Mouse (Mus musculus) olfactory bulb, adult 2 months (tissue): ENCODE data around the gene Mia. TPM values are rescaled to one million over a fixed set of nuclear protein-coding genes. Genes with fewer than 3 reads are reported as not detected.

Experiments
- H3K27ac ChIP-seq: fragments of 200-500 bp; 2 replicates; pipeline ENCODE4 v1.5.1; 2012; ENCODE audit warnings: low read depth, low read length; ENCODE audit not compliant: insufficient read depth
- H3K4me1 ChIP-seq: fragments of 200-500 bp; 2 replicates; pipeline ENCODE4 v1.6.1; 2012; ENCODE audit warnings: low read length; ENCODE audit not compliant: control insufficient read depth, insufficient read depth
- H3K4me3 ChIP-seq: fragments of 200-500 bp; 2 replicates; pipeline ENCODE4 v1.5.1; 2012; ENCODE audit warnings: mild to moderate bottlenecking, low read depth, low read length, moderate library complexity; ENCODE audit not compliant: insufficient read depth
- CTCF ChIP-seq: fragments of 200-500 bp; IDR thresholded peaks from 2 replicates; pipeline ENCODE4 v1.5.1; 2012; ENCODE audit warnings: low read depth, mild to moderate bottlenecking, low read length, moderate library complexity; ENCODE audit not compliant: insufficient read depth
- POLR2A ChIP-seq: fragments of 200-500 bp; IDR thresholded peaks from 2 replicates; pipeline ENCODE4 v1.6.1; 2012; ENCODE audit warnings: mild to moderate bottlenecking, low read depth, low read length, moderate library complexity; ENCODE audit not compliant: insufficient read depth
- WGBS: fragments of 180-500 bp; shearing (Covaris S2); methylation state at CpG from one replicate; pipeline ENCODE4 v1.1.7; 2018; 5-methylcytosine and 5-hydroxymethylcytosine counted together
- polyA plus RNA-seq: library from polyadenylated mRNA; stranded (reverse); fragments of >200 nt; gene quantifications from 2 replicates; pipeline ENCODE4 v1.2.4, GENCODE M21; 2012; ENCODE audit warnings: low replicate concordance; ENCODE audit not compliant: missing spikeins, insufficient read depth, insufficient read length

Gene Mia
- polyA plus RNA-seq, 1 experiment, result not detected

- no peak for TF ChIP-seq CTCF
- no peak for TF ChIP-seq POLR2A
- 87% methylated on average over 7 of the region's 7 CpGs for WGBS
- Histone ChIP-seq H3K4me1 (peaks cover 2% of the 10 kb centered on the region; the same call in 1 of the 2 replicates), H3K4me3 (no peak overlapping the region), H3K27ac (no peak overlapping the region)
Measured at GRCm38 (mm10) chr7:27218586-27218985, 37.6 kb upstream of the Mia start.

DNA sequence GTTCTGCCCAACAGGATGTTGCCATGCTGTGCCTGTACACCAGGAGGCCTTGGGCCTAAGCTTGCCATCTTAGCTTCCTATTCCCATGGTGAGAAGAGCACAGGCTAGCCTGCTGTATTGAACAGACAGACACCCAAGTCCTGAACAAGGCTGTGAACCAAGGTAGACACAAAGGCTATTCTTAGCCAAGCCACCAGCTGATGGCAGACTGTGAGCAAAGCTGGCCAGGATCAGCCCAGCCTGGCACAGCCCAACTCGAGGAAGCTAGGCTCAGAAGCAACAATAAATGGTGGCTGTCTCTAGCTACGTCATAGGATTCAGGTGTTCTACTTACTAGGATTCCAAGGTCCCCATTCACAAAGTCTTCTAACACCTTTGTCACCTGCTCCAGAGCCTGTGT, 31.7 kb upstream of the Mia start:
- H3K27ac ChIP-seq, result no peak overlapping the region
- TF ChIP-seq CTCF (no peak), POLR2A (no peak)
- 70% methylated on average over 2 of the region's 2 CpGs for WGBS

DNA sequence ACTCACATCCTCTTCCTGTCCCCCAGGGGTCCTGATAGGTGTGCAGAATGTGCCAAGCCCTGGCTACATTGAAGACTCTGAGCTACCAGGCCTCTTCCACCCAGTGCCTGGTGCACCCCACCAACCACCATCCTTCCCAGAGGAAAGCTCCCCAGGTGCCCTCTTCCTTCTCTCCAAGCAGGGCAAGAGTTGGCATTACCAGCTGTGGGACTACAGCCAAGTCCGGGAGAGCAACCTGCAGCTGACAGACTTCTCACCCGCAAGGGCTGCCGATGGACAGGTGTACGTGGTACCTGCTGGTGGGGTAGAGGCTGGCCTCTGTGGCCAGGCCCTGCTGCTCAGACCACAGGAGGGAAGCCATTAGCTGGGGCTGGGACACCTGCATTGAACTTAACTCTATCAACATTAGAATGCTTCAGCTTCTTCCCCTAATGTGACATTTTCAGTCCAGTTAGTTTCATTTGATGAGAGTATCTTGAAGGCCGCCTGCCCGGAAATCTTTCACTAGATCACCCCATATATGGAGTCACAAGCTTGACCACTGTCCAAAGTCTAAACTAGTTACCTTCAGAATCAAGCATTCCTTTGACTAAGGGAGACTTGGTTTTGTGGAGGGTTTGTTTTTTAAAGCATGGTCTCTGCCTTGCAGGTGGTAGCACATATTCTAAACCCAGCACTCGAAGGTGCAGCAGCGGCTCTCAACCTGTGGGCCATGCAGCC, 22.9 kb upstream of the Mia start:
- TF ChIP-seq POLR2A (no peak), CTCF (no peak)
- H3K4me1 ChIP-seq, result no peaks in the 10 kb centered on the region
- WGBS, result 97% methylated on average over 8 of the region's 8 CpGs
- H3K27ac ChIP-seq, result no peak overlapping the region
- no peak overlapping the region for H3K4me3 ChIP-seq

More for the DNA sequence above, 31.7 kb upstream of the Mia start:
- no peak overlapping the region for H3K4me3 ChIP-seq
- H3K4me1 ChIP-seq, result no peaks in the 10 kb centered on the region

GRCm38 (mm10) chr7:27198779-27199178, 17.8 kb upstream of the Mia start:
- Histone ChIP-seq H3K4me3 (no peak overlapping the region), H3K4me1 (peaks cover 5% of the 10 kb centered on the region), H3K27ac (no peak overlapping the region)
- TF ChIP-seq CTCF, result no peak
- no peak for TF ChIP-seq POLR2A
- 93% methylated on average over 8 of the region's 8 CpGs for WGBS

GRCm38 (mm10) chr7:27198355-27198754, 17.4 kb upstream of the Mia start:
- no peak overlapping the region for H3K4me3 ChIP-seq
- no peak for TF ChIP-seq POLR2A

GRCm38 (mm10) chr7:27197634-27198033, 16.7 kb upstream of the Mia start:
- Histone ChIP-seq H3K27ac (no peak overlapping the region), H3K4me1 (peaks cover 9% of the 10 kb centered on the region), H3K4me3 (no peak overlapping the region)
- TF ChIP-seq POLR2A (no peak), CTCF (no peak)
- WGBS, result 92% methylated on average over 8 of the region's 8 CpGs

More at GRCm38 (mm10) chr7:27198355-27198754, 17.4 kb upstream of the Mia start:
- H3K4me1 ChIP-seq, result peaks cover 9% of the 10 kb centered on the region
- no peak overlapping the region for H3K27ac ChIP-seq

GRCm38 (mm10) chr7:27197136-27197535, 16.2 kb upstream of the Mia start:
- Histone ChIP-seq H3K27ac (no peak overlapping the region), H3K4me3 (no peak overlapping the region), H3K4me1 (peaks cover 9% of the 10 kb centered on the region)
- TF ChIP-seq CTCF, result no peak
- TF ChIP-seq POLR2A, result no peak
- WGBS, result 89% methylated on average over 3 of the region's 3 CpGs

DNA sequence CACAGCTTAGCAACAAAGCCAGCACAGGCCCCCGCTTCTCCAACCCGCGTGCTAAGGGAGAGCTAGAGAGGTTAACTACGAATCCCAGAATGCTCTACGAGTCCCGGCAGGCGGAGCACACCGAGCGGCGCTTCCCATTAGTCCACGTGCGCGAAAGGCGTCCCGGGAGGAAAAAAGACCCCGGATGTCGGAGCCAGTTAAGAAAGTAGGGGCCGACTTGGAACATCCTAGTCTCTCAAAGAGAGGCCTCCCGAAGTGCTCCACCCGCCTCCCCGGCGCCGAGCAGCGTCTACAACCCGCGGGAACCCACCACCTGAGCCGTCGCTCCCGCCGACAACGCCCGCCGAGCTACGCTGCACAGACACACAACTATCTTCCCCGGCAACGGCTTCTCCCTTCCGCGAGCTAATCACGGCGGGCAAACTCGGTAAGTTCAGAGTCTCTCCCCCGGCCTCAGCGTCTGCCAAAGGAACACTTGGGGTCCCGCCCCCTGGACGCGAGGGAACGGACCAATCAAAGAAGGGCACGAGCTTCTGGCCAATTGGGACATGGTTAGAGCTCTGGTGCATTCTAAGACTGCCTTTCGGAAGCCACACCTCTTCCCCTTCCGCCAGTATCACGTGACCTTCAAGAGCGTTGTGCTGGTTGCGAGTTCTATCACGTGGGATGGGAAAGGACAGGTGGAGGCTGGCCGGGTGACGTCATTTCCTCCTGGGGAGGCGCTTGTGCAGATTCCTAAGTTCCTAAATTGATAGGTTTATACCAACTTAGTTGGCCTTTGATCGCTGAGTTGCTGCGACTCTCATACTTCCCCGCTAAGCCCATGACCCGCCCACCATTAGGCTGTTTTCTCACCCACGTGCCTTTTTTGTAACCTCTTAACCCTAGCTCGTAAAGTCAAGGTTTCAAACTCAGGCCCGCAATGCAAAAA, 15.0 kb upstream of the Mia start, which contains the start of the genes BC024978 and Snrpa:
Gene BC024978, plus strand, starts transcription at position 101 of the 931 bp plus-strand sequence.
Gene Snrpa, minus strand, starts transcription at position 591 of the 931 bp plus-strand sequence.
- Histone ChIP-seq H3K27ac (peak within 1 kb of the TSS; percentile 93), H3K4me3 (peak within 1 kb of the TSS; percentile 97), H3K4me1 (peaks cover 9% of the 10 kb centered on the region)
- 1% methylated on average over 64 of the region's 64 CpGs for WGBS
- TF ChIP-seq POLR2A, result 0 out of 2 replicates have a peak, but pooled peaks have one; percentile 7
- no peak for TF ChIP-seq CTCF

- no peak overlapping the region for H3K4me3 ChIP-seq
- peaks cover 9% of the 10 kb centered on the region for H3K4me1 ChIP-seq
- no peak for TF ChIP-seq CTCF
- TF ChIP-seq POLR2A, result no peak
- H3K27ac ChIP-seq, result no peak overlapping the region
- WGBS, result 62% methylated on average over 4 of the region's 4 CpGs
Measured at GRCm38 (mm10) chr7:27193731-27194130, 12.8 kb upstream of the Mia start.
